Mouse (Mus musculus) layer of hippocampus, postnatal 25 days (tissue): Measurements from ENCODE around the gene Cdh13. TPM values are rescaled to one million over a fixed set of nuclear protein-coding genes. Genes with fewer than 3 reads are reported as not detected.

Source experiments
- DNase-seq, 2 experiments: peaks; one replicate each; pipeline ENCODE4 v3.0.0; 2022; ENCODE audit warnings: mixed read lengths in 2 of 2, low spot score in 1 of 2; ENCODE audit errors: extremely low spot score in 1 of 2
- total RNA-seq, 2 experiments: library from RNA; stranded (reverse); gene quantifications; 2 replicates each; pipeline ENCODE4 v1.2.3; 2021

The Cdh13 gene
- total RNA-seq: 10 to 100 TPM; 45.3 to 48.8 TPM

DNA sequence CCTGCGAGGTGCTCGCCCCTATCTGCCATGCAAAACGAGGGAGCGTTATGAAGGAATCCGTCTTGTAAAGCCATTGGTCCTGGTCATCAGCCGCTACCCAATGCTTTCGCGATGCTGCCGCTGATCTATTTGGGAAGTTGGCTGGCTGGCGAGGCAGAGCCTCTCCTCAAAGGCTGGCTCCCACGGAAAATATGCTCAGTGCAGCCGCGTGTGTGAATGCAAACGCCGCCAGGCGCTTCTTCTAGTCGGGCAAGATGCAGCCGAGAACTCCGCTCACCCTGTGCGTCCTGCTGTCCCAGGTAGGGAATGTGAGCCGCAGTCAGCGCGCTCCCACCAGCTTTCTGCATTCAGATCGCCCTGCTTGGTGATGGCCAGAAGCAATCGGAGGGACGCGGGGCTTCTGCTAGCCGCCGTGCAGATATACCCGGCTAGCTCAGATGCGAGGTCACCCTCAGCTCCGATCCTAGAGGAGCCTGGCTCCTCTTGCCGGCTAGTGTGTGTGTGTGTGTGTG lies at the start of gene Cdh13:
Cdh13 (plus strand) TSS at position 134 of the 512 bp plus-strand sequence.
- peak; percentile 50 to 63 for DNase-seq

DNA sequence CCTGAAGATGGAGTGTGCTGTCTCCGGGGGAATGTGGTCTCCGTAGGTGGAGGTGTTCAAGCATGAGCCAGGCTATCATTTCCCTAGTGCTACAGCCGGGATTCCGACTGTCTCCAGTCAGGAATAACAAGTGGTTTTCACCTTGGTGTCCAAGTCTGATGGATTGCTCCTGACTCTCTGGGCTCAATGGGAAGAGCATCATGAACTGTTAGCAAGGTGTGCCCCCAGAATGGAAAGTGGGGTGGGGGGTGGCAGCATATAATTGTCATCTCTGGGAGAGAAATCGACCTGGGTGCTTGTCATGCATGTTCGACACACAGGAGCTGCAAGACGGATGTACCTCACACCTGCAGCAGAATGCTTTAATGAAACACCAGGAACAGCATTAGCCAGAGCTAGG lies 47.9 kb upstream of the Cdh13 start:
- no peak for DNase-seq

DNA sequence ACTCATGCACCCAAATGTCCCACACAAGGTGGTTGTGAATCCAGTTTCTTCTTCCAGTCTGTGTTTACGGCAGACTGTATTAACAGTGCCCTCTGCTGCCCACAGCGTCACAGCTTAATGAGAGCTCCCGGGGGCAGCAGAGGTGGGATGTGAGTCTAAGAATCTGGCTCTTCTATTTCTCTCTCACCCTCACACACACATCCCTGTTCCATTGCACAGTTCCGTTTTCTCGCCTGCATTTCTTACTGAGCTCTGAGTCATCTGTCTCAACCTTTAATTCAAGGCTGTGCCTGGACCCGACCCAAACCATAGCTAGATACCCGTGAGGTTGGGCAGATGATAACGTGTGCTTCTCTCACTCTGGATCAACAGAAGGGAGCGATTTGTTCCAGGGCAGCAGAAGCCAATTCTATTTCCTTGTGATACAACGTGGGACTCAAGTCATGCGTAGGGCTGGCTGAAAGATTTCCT lies 46.3 kb upstream of the Cdh13 start:
- peak; percentile 8 to 27 for DNase-seq

DNA sequence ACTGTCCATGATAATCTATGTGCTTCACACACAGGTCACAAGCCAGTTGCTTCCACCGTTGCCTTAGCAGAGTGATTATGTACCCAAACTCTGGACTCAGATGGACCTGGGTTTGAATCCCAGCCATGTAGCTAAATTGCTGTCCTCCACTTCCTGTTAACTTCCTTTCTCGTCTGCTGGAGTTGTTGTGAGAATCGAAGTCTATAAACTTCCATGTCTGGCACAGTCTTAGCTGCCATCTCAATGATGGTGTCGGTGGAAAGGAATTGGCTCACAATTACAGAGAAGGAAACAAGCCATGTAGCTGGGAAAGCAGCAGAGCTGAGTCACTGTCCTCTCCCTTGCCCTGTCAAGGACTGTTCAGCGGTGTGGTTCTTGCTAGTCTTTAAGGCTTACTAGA lies 45.4 kb upstream of the Cdh13 start:
- no peak for DNase-seq

DNA sequence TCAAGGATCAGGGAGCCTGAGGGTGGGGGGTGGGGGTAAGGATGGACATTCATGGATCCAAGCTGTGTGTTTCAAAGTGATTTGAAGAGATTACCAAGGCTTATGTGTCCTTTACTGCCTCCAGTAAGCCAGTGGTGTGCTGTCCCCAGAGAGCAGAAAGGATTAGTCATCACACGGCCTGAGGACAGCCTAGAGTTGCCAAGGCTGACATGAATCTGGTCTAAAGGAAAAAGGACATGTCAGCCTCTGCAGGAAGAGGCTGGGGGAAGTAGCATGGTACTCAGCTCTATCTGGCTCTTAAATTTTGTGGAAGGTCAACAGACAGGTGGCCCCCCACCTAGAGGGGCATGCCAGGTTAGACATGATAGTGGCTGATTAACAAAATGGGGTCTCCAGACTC lies 44.3 kb upstream of the Cdh13 start:
- no peak for DNase-seq

DNA sequence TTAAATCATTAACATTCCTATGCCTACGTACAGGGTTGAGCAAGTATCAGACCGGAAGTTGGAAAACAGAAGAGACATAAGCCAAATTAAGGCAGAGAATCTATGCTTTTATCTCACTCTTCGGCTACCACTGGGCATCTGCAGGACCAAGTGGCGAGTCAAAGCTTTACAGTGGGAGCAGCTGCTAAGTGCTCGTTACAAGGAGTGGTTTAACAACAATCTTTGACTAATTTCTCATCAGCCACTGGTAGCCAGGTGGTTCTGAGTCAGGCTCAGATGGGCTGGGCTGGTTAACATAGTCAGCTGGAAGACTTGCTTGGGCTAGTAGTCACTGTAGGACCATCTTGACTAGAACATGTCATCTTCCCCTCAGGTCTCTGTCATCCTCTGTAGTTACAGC lies 34.2 kb upstream of the Cdh13 start:
- no peak for DNase-seq

DNA sequence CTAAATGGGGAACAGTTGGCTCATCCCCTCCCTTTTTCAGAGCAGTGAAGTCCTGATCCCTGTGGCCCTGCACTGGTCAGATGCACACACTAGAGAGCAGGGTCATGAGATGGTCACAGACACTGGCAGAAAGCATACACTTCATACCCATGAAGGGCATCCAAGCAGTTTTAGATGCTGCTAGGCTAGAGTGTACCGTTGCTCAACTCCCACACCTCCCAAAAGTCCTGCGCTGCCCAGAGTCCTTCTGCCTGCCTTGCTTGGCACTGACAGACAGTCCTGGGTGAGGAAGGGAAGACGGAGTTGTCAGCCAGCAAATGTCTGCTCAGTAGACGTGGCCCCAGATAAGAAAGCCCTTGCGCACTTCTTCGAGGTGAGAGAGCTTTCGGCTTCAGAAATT lies 33.6 kb upstream of the Cdh13 start:
- DNase-seq: no peak

DNA sequence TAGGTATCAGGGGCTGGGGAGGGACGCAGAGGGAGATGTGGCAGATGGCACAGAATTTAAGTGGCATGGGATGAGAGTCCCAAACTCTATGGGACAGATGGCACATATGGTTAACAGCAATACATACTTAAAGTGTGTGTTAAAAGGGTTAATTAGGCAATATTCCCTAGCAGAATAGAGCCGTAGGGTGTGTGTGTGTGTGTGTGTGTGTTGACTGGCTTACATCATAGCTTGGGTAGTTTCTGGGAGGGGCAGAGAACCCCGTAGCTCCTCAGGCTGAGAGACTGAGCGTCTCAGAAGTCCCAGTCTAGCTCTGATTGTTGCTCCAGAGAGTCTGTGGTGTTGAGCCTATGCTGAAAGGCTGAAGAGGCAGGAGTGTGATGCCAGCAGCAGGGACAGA lies 20.4 kb upstream of the Cdh13 start:
- DNase-seq: no peak

DNA sequence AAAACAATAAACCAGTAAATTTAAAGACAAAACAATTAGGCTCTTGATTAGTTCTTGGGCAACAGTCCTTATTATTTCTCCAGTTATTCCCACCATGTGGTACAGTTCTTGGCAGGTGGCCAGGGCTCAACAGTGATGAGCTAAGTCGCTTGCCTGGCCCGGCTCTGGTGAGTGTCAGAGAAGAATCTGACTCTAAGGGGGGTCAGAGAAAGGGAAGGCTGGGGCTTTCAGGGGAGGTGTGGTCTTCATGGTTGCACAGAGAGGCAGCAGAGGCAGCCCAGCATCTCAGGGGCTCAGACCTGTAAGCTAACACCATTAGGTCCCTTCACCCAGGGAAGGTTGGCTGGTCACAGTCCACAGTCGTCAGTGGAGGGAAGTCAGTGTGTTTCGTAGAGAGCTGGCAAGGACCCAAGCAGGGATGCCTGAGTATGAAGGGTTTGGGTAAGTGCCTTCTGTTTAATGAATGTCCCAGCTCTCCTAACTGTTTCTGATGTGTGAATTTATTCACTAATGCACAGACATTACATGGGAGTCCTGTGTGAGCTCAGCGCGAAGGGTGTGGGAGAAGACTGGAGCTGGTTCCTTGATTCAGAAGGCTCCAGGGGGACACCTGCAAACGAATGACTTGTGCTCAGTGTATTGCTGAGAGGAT lies 12.7 kb upstream of the Cdh13 start:
- peak in 1 of 2 experiments; percentile 53 for DNase-seq

DNA sequence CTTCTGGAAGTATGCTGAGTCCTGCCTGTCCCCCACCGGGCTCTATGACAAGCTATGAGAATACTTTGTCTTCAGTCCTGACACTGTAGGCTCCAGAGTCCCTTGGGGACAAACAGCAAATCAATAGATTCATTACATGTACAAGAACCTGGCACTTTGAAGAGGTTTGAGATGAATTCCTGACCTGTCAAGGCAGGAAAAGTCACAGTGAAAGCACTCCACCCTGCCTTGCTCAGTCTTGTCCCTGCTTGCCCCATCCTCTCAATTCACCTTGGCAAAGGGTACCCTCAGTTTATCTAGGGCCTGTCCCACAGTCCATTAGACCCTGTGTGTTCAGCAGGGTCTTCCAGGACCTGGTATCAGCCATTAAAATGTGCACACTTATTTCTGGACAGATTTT lies 11.0 kb upstream of the Cdh13 start:
- no peak for DNase-seq

DNA sequence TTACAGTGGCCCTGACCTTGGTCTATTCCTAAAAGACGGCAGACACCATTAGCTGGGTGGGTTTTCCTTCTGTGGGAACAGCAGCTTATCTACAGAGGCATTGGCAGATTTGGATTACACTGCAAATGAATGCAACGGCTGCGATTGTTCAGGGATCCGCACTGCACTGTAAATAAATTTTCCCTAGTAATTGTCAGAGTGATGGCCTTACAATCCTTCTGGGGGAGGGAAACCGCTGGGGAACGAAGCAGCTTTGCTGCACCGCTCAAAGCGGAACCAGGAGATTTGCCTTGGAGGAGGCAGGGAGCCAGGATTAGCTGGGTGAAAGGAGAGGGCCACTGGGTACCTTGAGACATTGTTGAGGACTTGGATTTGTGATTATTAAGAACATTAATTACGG lies 9.3 kb upstream of the Cdh13 start:
- DNase-seq: no peak

DNA sequence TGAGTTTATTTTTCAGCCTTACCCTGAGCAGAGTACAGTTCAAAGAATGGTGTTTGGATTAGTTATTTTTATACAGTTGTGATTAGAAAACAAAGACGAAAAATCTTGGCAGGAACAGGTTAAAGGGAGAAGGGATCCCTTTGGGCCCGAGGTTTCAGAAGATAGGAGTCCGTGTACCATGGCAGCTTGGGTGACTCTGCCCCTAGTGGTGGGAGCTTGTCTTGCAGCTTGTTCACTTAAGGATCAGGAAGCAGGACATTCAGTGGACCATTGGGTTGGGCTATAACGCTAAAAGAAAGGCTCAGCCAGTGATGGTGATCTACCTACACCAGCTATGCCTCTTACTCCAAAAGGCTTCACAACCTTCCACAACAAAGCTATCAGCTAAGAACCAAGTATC lies 8.8 kb upstream of the Cdh13 start:
- DNase-seq: peak; percentile 60 to 93

DNA sequence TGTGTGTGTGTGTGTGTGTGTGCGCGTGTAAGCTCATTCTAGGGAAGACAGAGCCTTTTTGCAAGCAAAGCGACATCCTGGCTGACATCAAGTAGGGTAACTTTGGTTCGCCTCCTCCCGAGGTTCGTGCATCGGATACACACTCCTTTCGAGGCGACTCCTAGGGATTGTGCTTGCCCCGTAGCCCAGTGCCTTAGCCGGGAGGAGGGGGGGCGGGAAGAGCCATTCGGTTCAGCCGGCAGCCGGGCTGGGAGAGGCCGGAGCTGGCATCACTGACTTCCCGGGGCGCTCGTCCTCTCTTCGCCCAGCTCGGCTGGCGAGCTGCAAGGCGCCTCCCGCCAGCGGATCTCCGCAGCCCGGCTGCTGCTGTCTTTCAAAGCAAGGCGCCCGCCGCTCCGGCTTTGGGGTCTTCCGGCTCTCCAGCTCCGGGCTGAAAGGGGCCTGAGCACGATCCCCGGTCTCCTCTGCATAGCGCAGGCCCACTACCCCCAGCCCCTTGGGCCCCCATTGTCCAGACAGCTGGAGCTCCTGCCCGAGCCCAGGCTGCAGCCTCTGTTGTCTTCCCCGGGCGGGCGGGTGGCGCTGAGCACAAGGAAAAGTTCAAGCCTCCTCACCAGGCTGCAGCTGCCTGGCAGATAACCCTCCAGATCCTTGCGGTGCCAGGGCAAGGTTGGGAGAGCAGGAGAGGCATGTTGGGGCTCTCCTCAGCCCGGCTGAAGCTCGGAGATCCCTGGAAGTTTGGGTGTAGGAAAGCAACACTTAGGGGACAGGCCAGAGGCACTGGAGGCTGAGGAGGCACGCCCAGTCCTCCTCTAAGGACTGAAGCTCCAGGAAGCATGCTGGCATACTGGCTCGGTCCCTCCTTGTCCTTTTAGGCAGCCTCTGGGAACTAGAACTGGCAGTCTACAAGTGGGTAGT lies 838 bp downstream of the Cdh13 start:
- DNase-seq: peak; percentile 28 to 35

DNA sequence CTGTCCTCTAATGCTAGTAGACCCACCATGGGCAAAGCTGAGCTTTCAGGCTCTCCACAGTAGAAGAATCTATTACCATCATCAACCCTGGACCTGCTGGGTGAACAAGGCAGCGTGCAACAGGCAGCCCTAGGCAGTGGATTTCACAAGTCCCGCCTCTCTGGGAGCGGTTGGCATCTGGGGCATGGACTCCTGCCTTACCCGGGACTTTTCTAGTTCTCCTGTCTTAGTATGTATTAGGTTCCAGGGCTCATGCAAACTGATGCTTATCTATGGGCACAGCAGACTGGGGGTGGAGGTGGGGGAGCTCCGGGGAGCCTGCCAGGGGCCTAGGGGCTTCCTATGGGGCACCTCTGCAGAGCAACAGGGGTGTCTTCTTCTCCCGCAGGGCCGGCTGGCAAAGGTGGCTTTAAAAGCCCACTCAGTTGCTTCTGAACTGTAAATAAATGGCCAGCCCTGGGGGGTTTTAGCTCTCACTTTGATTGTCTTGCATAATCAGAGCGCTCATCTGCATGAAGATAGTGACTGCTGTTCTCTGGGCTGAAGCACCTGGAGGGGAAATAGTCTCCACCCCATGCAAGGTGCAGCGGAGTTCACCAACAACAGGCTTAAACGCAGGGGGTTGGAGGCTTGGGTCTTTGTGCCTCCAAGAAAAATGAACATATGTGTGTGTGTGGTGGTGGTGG lies 2.2 kb downstream of the Cdh13 start:
- no peak for DNase-seq

DNA sequence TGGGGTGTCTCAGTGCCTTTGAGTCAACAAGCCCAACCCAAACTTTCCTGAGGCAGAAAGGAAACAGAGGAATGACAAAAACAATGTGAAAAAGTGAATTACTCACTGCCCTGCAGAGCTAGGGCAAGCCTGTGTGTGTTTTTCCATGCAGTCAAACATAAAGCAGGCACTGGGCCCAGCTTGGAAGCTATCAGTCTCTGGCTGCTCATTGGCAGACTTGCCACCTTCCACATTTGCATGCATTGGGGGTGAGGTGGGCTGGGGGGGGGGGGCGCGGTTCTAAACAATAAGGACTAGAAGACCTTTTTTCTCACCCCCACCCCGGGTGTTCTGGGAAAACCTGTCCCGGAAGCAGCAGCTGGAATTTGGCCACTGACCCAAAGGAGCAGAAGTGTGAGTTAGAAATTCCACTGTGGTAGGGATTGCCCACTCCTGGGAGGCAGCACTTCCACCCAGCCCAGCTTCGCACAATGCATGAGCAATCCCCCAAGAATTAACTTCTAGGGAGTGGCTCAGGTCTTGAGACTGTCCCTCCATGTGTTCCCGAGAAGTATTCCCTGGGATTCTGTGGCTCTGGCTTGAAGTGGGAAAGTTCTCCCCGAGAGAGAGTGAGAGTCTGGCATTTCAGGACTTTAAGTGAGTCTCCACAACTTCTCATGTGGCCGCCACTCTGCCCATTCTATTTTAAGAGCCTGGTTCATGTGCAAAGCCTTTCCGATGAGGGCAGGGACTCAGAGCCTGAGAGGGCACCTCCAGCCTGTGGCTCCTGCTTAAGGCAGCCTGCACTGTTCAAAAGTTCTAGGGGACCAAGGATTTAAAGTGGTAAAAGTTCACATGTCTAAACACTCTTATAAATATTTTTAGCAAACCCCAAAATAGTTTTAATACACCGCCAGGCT lies 3.0 kb downstream of the Cdh13 start:
- no peak for DNase-seq

DNA sequence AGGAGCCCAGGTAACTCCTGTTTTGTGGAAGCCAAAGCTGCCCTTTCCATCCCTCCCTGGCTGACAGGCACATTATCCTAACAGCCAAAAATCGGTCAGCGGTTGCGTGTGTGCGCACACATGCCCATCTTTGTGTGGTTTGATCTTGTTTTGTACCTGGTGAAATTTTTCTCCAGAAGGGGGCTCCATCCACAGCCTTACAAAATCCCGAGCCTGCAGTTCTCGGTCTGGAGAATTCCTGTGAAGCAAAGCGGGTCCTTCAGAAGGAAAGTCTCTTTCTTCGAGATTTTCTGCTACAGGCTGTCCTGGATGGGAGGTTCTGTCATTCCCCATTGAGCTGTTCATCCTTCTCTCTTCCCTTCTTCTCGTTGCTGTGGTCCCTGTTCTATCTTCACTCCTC lies 4.0 kb downstream of the Cdh13 start:
- peak in 1 of 2 experiments; percentile 45 for DNase-seq

DNA sequence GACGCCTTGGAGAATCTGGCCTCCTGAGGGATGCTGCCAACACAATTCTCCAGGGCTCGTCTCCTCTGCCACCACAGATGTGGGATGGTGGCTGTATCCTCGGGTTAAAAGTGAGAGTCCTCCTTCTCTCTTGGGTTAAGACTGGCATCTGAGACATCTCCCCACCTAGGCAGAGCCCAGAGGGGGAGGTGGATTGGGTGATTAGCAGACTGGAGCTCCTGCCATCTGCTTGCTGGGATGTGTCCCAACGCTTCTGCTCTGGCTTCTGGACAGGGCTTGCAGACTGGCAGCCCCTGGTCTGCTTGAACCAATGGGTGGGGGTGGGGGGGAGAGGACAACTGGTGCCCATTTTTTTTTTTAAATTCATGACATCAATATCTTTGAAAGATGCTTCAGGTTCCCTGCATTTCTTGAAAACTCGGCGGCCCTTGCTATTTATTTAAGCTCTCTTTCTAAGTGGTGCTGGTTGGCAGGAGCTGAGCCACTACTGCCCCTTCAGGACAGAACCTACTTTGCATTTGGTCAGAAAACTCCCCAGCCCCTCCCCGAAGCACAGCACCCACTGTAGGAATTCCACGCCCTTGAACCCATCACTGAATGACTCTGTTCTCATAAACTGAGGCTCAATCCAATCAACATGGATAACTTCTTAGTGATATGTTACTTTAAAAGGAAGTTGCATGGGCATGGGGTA lies 4.9 kb downstream of the Cdh13 start:
- no peak for DNase-seq

DNA sequence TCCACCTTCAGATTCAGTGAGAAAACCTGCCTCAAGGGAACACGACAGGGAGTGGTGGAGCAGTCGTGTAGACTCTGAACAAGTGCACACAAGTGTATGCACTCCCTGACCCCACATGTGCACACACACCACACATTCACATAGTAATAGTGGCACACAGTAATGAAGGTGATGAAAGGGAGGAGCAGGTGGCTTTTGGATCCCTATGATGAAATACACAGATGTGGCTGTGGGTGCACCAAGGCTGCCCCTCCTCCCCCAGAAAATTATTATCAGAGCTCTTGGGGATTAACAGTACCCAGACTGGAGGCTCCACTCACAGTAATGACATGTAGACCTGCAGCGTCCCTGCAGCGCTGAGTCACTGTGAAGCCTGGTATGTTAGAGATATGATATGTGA lies 5.6 kb downstream of the Cdh13 start:
- DNase-seq: no peak

DNA sequence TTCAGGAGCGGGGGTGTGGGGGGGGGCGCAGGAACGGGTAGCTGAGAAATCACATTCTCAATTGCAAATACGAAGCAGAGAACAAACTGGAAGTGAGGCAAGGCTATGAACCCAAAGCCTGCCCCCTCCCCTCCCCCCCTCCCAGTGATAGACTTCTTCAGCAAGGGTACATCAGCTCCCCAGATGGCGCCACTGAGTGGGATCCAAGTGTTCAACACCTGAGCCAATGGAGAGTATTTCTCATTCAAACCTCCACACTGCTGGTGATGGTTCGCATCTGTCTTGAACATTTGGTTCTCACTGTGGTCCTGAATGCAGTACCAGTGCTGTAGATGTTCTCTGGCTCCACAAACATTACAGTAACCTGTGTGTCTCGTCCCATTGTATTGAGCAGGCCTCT lies 6.0 kb downstream of the Cdh13 start:
- DNase-seq: no peak
